Mouse (Mus musculus): ENCODE measurements at regions not wholly inside any gene's neighbourhood (a gene's known extent, or its start where the extent isn't known, plus 50 kb on each side); places are given as distances from the start of the nearest gene placed in this dataset.

DNA sequence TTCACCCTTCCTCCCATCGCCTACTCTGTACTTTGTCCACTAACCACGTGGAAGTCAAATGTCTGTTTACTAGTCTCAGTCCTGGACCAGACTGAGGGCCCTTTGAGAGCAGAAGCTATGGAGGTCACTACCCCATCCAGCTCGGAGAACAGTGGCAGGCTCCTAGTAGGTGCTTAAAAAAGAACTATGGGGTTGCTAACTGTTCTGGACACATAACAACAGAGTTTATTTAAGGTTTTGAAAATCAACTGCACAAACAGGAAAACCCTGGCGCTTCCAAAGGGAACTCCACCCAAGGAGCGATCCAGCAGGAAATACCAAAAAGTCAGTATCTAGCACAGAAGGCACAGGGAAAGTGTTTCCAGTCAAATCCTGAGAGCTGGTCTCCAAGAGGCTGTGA is 75.5 kb upstream of the Klf9 start:
- TF ChIP-seq CTCF (IDR thresholded peaks at IDR 0.05) (peak; percentile 73), POLR2A (IDR thresholded peaks at IDR 0.05; ENCODE audit: insufficient read depth, low read depth, low read length) (peak; percentile 76; the same call in 1 of the 2 replicates)
